Mouse (Mus musculus) megakaryocyte, embryonic 14.5 days (primary cell): ENCODE measurements at regions not wholly inside any gene's neighbourhood (a gene's known extent, or its start where the extent isn't known, plus 50 kb on each side); places are given as distances from the start of the nearest gene placed in this dataset.

Source experiments
- FLI1 ChIP-seq: IDR thresholded peaks from 2 replicates; pipeline ENCODE4 v1.6.1; 2012; ENCODE audit warnings: low read length, inconsistent platforms, mixed read lengths
- GATA1 ChIP-seq: IDR thresholded peaks from 3 replicates; pipeline ENCODE4 v1.6.1; 2012; ENCODE audit warnings: mixed read lengths, low read length, inconsistent platforms, borderline replicate concordance

- TF ChIP-seq GATA1 (no peak), FLI1 (no peak)
Observed at GRCm38 (mm10) chr17:63657687-63658086, 157.9 kb upstream of the Fbxl17 start.
